Mouse (Mus musculus) heart, postnatal 0 days (tissue): ENCODE data around the gene C1qtnf9. TPM values are rescaled to one million over a fixed set of nuclear protein-coding genes. Genes with fewer than 3 reads are reported as not detected.

Experiments
- ATAC-seq: fragments of 200-750 bp; cut with Nextera tagmentation; 2 replicates; pipeline ENCODE4 v1.8.0; 2017; ENCODE audit warnings: low read depth, moderate number of reproducible peaks, moderate library complexity; ENCODE audit not compliant: insufficient read depth
- DNase-seq: peaks from one replicate; pipeline ENCODE4 v3.0.0-alpha.2; 2016; ENCODE audit warnings: low spot score
- H3K27ac ChIP-seq: fragments of 300-500 bp; sonication (generic); 2 replicates; pipeline ENCODE4 v1.5.1; 2014; ENCODE audit warnings: low read depth, mild to moderate bottlenecking
- H3K27me3 ChIP-seq: fragments of 300-500 bp; sonication (generic); 2 replicates; pipeline ENCODE4 v1.6.1; 2014; ENCODE audit warnings: low read length, mixed read lengths; ENCODE audit not compliant: control insufficient read depth, insufficient read depth
- H3K36me3 ChIP-seq: fragments of 300-500 bp; sonication (generic); replicated peaks from 2 replicates; pipeline ENCODE4 v1.6.1; 2014; ENCODE audit warnings: low read length, mixed read lengths; ENCODE audit not compliant: control insufficient read depth, insufficient read depth
- H3K4me1 ChIP-seq: fragments of 300-500 bp; sonication (generic); 2 replicates; pipeline ENCODE4 v1.6.1; 2014; ENCODE audit warnings: antibody characterized with exemption; ENCODE audit not compliant: control insufficient read depth, insufficient read depth
- H3K4me2 ChIP-seq: fragments of 300-500 bp; sonication (generic); 2 replicates; pipeline ENCODE4 v1.6.1; 2014; ENCODE audit warnings: low read depth, mild to moderate bottlenecking, low read length, moderate library complexity
- H3K4me3 ChIP-seq: fragments of 300-500 bp; sonication (generic); 2 replicates; pipeline ENCODE4 v1.5.1; 2014; ENCODE audit warnings: low read depth, low read length
- H3K9ac ChIP-seq: fragments of 300-500 bp; sonication (generic); replicated peaks from 2 replicates; pipeline ENCODE4 v1.6.1; 2014; ENCODE audit warnings: low read depth, low read length, mixed read lengths
- H3K9me3 ChIP-seq: fragments of 300-500 bp; sonication (generic); replicated peaks from 2 replicates; pipeline ENCODE4 v1.6.1; 2016; ENCODE audit warnings: low read length; ENCODE audit not compliant: control insufficient read depth
- CTCF ChIP-seq: IDR thresholded peaks from 2 replicates; pipeline ENCODE4 v1.5.1; 2016; ENCODE audit warnings: antibody characterized with exemption, control low read depth, low read depth
- EP300 ChIP-seq: IDR thresholded peaks from 2 replicates; pipeline ENCODE4 v1.6.1; 2016; ENCODE audit warnings: antibody characterized with exemption, low read depth
- WGBS: fragments of 180-500 bp; shearing (Covaris S2); extraction: QIAGEN DNeasy Blood & Tissue Kit; methylation state at CpG from one replicate; pipeline ENCODE4 v1.1.7; 2014; 5-methylcytosine and 5-hydroxymethylcytosine counted together
- polyA plus RNA-seq: library from polyadenylated mRNA; unstranded; fragments of >200 nt; fragmentation: Nextera tagmentation; extraction: Ambion mirVana; gene quantifications from 2 replicates; pipeline ENCODE4 v1.2.1, GENCODE M21; 2015
- total RNA-seq: library from RNA; depleted of rRNA; stranded (reverse); fragments of >200 nt; gene quantifications from 2 replicates; pipeline ENCODE4 v1.2.3, GENCODE M21; 2014; ENCODE audit warnings: low replicate concordance

Gene C1qtnf9
- total and polyA plus RNA-seq, 2 experiments from 2014 or later: 2.8 to 4.6 TPM

DNA sequence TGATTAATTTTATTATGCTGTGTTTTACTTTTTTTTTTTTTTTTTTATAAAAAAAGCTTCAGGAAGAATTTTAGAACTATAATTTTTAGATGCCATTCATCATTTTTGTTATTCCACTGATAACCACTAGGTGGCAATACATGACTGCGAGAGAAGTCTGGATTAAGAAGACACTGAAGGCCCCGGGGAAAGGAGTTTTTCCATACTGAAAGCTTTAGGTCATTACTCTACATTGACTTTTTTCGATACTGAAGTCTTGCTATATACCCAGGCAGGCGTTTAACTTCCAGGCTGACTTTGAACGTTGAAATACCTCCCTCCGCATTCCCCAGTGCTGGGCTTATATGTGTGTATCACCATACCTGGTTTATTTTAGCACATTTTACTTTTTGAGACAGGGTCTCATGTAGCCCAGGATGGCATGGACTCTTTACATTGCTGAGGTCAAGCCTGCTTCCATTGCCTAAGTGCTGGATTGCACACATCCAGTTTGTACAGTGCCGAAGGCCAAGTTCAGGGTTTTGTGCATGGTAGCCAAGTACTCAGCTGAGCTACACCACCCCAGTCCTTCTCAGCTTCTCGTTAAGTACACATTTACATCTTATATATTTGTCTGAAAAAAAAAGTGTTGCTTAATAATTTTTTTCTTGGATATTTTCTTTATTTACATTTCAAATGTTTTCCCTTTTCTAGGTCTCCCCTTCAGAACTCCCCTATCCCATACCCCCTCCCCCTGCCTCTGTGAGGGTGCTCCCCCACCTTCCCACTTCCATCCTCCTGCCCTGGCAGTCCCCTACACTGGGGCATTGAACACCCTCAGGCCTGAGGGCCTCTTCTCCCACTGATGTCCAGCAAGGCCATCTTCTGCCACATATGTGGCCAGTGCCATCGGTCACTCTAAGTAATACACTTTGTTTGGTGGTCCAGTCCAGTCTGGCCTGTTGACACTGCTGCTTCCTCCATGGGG, 32.1 kb downstream of the C1qtnf9 start:
- Histone ChIP-seq H3K27me3 (no peaks in the 10 kb centered on the region), H3K9ac (no peak overlapping the region), H3K36me3 (peaks cover 44% of the 10 kb centered on the region), H3K9me3 (no peaks in the 10 kb centered on the region), H3K4me3 (no peak overlapping the region), H3K4me1 (no peaks in the 10 kb centered on the region), H3K4me2 (no peak overlapping the region), H3K27ac (no peak overlapping the region)
- ATAC-seq: no peak
- TF ChIP-seq EP300 (no peak), CTCF (peak; percentile 71)
- 48% methylated on average over 9 of the region's 9 CpGs for WGBS
- peak; percentile 66 for DNase-seq

DNA sequence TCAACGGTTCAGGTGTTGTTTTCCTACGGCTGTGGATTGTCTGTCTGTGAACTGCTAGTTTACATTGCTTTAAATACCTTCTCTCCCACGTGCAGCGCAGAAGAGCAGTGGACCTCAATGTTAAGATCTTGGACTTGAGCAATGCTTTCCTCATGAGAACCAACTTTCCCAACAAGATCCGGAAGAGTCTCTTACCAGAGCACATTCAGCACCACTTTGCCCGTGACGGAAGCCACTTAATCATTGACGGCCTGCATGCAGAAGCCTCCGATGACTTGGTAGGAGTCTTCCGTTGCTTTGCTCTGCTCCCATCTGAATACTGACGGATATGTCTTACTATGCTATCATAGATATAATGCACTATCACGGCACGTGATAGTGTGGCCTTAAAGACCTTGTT, 34.1 kb downstream of the C1qtnf9 start:
- no peaks in the 10 kb centered on the region for H3K4me1 ChIP-seq
- no peak overlapping the region for H3K9ac ChIP-seq
- 93% methylated on average over 13 of the region's 13 CpGs for WGBS
- TF ChIP-seq CTCF (no peak), EP300 (no peak)
- H3K27ac ChIP-seq: no peak overlapping the region
- ATAC-seq (no peak), DNase-seq (no peak)
- no peaks in the 10 kb centered on the region for H3K9me3 ChIP-seq
- peaks cover 35% of the 10 kb centered on the region for H3K36me3 ChIP-seq
- no peak overlapping the region for H3K4me3 ChIP-seq
- no peak overlapping the region for H3K4me2 ChIP-seq
- H3K27me3 ChIP-seq: no peaks in the 10 kb centered on the region

DNA sequence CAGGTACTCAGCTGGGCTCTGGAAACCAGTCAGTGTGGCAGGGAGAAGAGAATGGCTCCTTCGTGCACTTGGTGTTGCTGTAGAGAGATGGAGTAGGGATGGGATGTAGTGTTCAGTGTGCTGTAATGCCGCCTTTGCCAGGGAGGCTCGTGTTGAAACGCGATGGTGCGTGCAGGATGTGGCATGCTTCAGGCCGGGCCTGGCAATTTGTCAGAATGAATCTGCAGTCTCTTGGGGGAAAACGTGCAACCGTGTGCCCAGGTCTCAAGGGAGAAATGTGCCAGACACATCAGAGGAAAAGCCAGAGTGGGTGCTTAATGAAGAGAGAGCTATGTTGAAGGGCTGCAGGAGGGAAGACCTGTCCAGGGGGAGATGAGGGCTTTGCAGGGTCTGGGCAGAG, 37.0 kb downstream of the C1qtnf9 start:
- H3K36me3 ChIP-seq: peaks cover 18% of the 10 kb centered on the region
- DNase-seq (no peak), ATAC-seq (no peak)
- H3K27ac ChIP-seq: no peak overlapping the region
- no peaks in the 10 kb centered on the region for H3K9me3 ChIP-seq
- no peaks in the 10 kb centered on the region for H3K4me1 ChIP-seq
- no peak overlapping the region for H3K4me2 ChIP-seq
- TF ChIP-seq CTCF (no peak), EP300 (no peak)
- H3K4me3 ChIP-seq: no peak overlapping the region
- 90% methylated on average over 9 of the region's 9 CpGs for WGBS
- no peaks in the 10 kb centered on the region for H3K27me3 ChIP-seq
- no peak overlapping the region for H3K9ac ChIP-seq

DNA sequence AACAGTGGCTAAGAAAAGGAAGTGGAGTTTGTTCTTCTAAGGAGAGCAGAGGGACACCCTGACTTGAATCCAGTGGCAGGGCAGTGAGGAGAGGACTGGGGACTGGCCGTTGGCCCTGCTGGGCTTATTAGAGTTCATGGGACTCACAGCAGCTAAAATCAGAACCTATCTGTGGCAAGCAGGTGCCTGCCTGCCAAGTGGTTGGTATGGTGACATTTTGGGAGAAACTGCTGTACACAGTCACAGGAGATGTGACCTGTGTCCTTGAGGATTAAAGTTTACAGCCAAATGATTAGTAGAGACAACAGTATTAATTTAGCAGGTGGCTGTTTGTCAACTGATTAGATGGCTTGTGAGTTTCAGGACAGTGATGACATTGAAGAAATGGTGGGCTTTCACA, 37.9 kb downstream of the C1qtnf9 start:
- Histone ChIP-seq H3K9me3 (no peaks in the 10 kb centered on the region), H3K4me1 (no peaks in the 10 kb centered on the region), H3K27me3 (no peaks in the 10 kb centered on the region), H3K27ac (no peak overlapping the region), H3K36me3 (peaks cover 23% of the 10 kb centered on the region), H3K4me3 (no peak overlapping the region), H3K4me2 (no peak overlapping the region), H3K9ac (no peak overlapping the region)
- no peak for ATAC-seq
- TF ChIP-seq CTCF: no peak
- no peak for TF ChIP-seq EP300
- no peak for DNase-seq
- 52% methylated on average over 1 of the region's 1 CpGs for WGBS

DNA sequence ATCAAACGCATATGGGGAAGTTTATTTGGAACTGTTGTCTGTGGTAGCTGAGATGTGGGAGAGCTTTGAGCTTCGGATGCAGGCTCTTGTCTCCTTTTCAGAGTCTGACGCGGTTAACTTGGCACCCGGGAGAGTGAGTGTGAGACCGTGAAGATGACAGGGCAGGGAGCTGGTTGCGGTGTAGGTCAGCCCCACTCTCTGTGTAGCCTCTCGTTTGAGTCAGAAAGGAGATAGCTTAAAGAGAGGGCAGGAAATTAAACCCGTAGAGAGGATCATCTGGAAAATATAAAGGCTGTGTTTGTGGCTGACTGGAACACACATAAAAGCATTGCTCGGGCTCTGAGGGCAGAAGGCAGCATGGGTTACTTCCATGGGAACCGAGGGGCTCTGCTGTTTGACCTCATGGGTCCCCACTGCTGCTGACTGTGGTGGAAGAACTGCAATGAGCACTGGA, 39.0 kb downstream of the C1qtnf9 start:
- no peaks in the 10 kb centered on the region for H3K27me3 ChIP-seq
- H3K4me2 ChIP-seq: no peak overlapping the region
- ATAC-seq: no peak
- H3K4me1 ChIP-seq: no peaks in the 10 kb centered on the region; the same call in 1 of the 2 replicates
- TF ChIP-seq EP300 (no peak), CTCF (no peak)
- no peak overlapping the region for H3K27ac ChIP-seq
- 48% methylated on average over 11 of the region's 11 CpGs for WGBS
- peaks cover 23% of the 10 kb centered on the region for H3K36me3 ChIP-seq
- no peak for DNase-seq
- H3K4me3 ChIP-seq: no peak overlapping the region
- H3K9ac ChIP-seq: no peak overlapping the region
- no peaks in the 10 kb centered on the region for H3K9me3 ChIP-seq
